Mouse (Mus musculus): ENCODE results near the gene Itk. TPM values are rescaled to one million over a fixed set of nuclear protein-coding genes. Genes with fewer than 3 reads are reported as not detected.

The Itk gene
- polyA plus RNA-seq, 1 experiment = 0.05 TPM

- no peak for TF ChIP-seq GATA1 (IDR thresholded peaks at IDR 0.05; ENCODE audit: low read length)
Observed at GRCm38 (mm10) chr11:46375015-46375414, 14.3 kb downstream of the Itk start.

- no peak for TF ChIP-seq GATA1 (IDR thresholded peaks at IDR 0.05; ENCODE audit: low read length)
Observed at GRCm38 (mm10) chr11:46373071-46374030, 16.0 kb downstream of the Itk start.

GRCm38 (mm10) chr11:46372331-46372953 lies 16.9 kb downstream of the Itk start:
- no peak for TF ChIP-seq GATA1 (IDR thresholded peaks at IDR 0.05; ENCODE audit: low read length)

GRCm38 (mm10) chr11:46371250-46371649 lies 18.1 kb downstream of the Itk start:
- no peak for TF ChIP-seq GATA1 (IDR thresholded peaks at IDR 0.05; ENCODE audit: low read length)

- TF ChIP-seq GATA1 (IDR thresholded peaks at IDR 0.05; ENCODE audit: low read length) = no peak
Observed at GRCm38 (mm10) chr11:46370457-46370856, 18.9 kb downstream of the Itk start.

GRCm38 (mm10) chr11:46366357-46366756 lies 23.0 kb downstream of the Itk start:
- TF ChIP-seq GATA1 (IDR thresholded peaks at IDR 0.05; ENCODE audit: low read length) = no peak

- TF ChIP-seq GATA1 (IDR thresholded peaks at IDR 0.05; ENCODE audit: low read length) = no peak
Observed at GRCm38 (mm10) chr11:46365744-46366143, 23.6 kb downstream of the Itk start.

GRCm38 (mm10) chr11:46363864-46364263 lies 25.5 kb downstream of the Itk start:
- no peak for TF ChIP-seq GATA1 (IDR thresholded peaks at IDR 0.05; ENCODE audit: low read length)

- TF ChIP-seq GATA1 (IDR thresholded peaks at IDR 0.05; ENCODE audit: low read length) = no peak
Observed at GRCm38 (mm10) chr11:46362061-46363022, 27.0 kb downstream of the Itk start.

- no peak for TF ChIP-seq GATA1 (IDR thresholded peaks at IDR 0.05; ENCODE audit: low read length)
Observed at GRCm38 (mm10) chr11:46360991-46361665, 28.2 kb downstream of the Itk start.

GRCm38 (mm10) chr11:46358369-46358768 lies 30.9 kb downstream of the Itk start:
- TF ChIP-seq GATA1 (IDR thresholded peaks at IDR 0.05; ENCODE audit: low read length) = no peak

GRCm38 (mm10) chr11:46349681-46350410 lies 39.5 kb downstream of the Itk start:
- TF ChIP-seq GATA1 (IDR thresholded peaks at IDR 0.05; ENCODE audit: low read length) = no peak

GRCm38 (mm10) chr11:46348416-46348815 lies 40.9 kb downstream of the Itk start:
- TF ChIP-seq GATA1 (IDR thresholded peaks at IDR 0.05; ENCODE audit: low read length) = no peak

- TF ChIP-seq GATA1 (IDR thresholded peaks at IDR 0.05; ENCODE audit: low read length) = no peak
Observed at GRCm38 (mm10) chr11:46347756-46348155, 41.6 kb downstream of the Itk start.

Measured in G1E-ER4 (cell line).